Mouse (Mus musculus) forebrain, embryonic 10.5 days (tissue): ENCODE results near the gene Fads6. TPM values are rescaled to one million over a fixed set of nuclear protein-coding genes. Genes with fewer than 3 reads are reported as not detected.

Experiments used
- DNase-seq: peaks from one replicate; pipeline ENCODE4 v3.0.0-alpha.2; 2017; ENCODE audit warnings: low spot score; ENCODE audit errors: extremely low spot score
- H3K27ac ChIP-seq: fragments of 300-500 bp; sonication (generic); 2 replicates; pipeline ENCODE4 v1.5.1; 2016; ENCODE audit warnings: mild to moderate bottlenecking
- H3K27me3 ChIP-seq: fragments of 300-500 bp; sonication (generic); 2 replicates; pipeline ENCODE4 v1.6.1; 2016; ENCODE audit warnings: mild to moderate bottlenecking; ENCODE audit not compliant: poor library complexity, severe bottlenecking
- H3K36me3 ChIP-seq: fragments of 300-500 bp; sonication (generic); replicated peaks from 2 replicates; pipeline ENCODE4 v1.6.1; 2016; ENCODE audit warnings: mild to moderate bottlenecking, moderate library complexity
- H3K4me1 ChIP-seq: fragments of 300-500 bp; sonication (generic); 2 replicates; pipeline ENCODE4 v1.6.1; 2016
- H3K4me3 ChIP-seq: fragments of 300-500 bp; sonication (generic); 2 replicates; pipeline ENCODE4 v1.5.1; 2016; ENCODE audit warnings: mild to moderate bottlenecking, moderate library complexity
- H3K9me3 ChIP-seq: fragments of 300-500 bp; sonication (generic); 2 replicates; pipeline ENCODE4 v1.6.1; 2016; ENCODE audit warnings: mild to moderate bottlenecking, moderate library complexity
- WGBS: fragments of 180-500 bp; shearing (Covaris S2); methylation state at CpG from one replicate; pipeline ENCODE4 v1.1.7; 2016; 5-methylcytosine and 5-hydroxymethylcytosine counted together
- polyA plus RNA-seq: library from polyadenylated mRNA; unstranded; fragments of >200 nt; fragmentation: Nextera tagmentation; extraction: Ambion mirVana; gene quantifications from 2 replicates; pipeline ENCODE4 v1.2.1, GENCODE M21; 2016

The Fads6 gene
- polyA plus RNA-seq, 1 experiment from 2014 or later = 0.45 TPM

GRCm38 (mm10) chr11:115295939-115296338 lies 1.5 kb downstream of the Fads6 start:
- DNase-seq = no peak
- 93% methylated on average over 11 of the region's 11 CpGs for WGBS

GRCm38 (mm10) chr11:115292631-115293375 lies 4.7 kb downstream of the Fads6 start:
- WGBS = 71% methylated on average over 14 of the region's 14 CpGs
- Histone ChIP-seq H3K9me3 (no peaks in the 10 kb centered on the region), H3K36me3 (no peaks in the 10 kb centered on the region), H3K4me1 (peaks cover 16% of the 10 kb centered on the region), H3K4me3 (no peak overlapping the region), H3K27me3 (peaks cover 23% of the 10 kb centered on the region), H3K27ac (no peak overlapping the region)
- DNase-seq = no peak

More at GRCm38 (mm10) chr11:115295939-115296338, 1.5 kb downstream of the Fads6 start:
- Histone ChIP-seq H3K9me3 (no peaks in the 10 kb centered on the region), H3K27ac (no peak overlapping the region), H3K27me3 (peaks cover 43% of the 10 kb centered on the region), H3K36me3 (no peaks in the 10 kb centered on the region), H3K4me3 (no peak overlapping the region), H3K4me1 (peaks cover 19% of the 10 kb centered on the region)

GRCm38 (mm10) chr11:115291503-115291902 lies 6.0 kb downstream of the Fads6 start:
- H3K4me1 ChIP-seq = peaks cover 6% of the 10 kb centered on the region
- H3K9me3 ChIP-seq = no peaks in the 10 kb centered on the region
- 81% methylated on average over 10 of the region's 10 CpGs for WGBS
- H3K27ac ChIP-seq = no peak overlapping the region
- H3K27me3 ChIP-seq = peaks cover 10% of the 10 kb centered on the region
- no peak overlapping the region for H3K4me3 ChIP-seq
- DNase-seq = no peak
- no peaks in the 10 kb centered on the region for H3K36me3 ChIP-seq

- Histone ChIP-seq H3K4me1 (peaks cover 6% of the 10 kb centered on the region), H3K4me3 (no peak overlapping the region), H3K36me3 (no peaks in the 10 kb centered on the region), H3K9me3 (no peaks in the 10 kb centered on the region), H3K27ac (no peak overlapping the region), H3K27me3 (peaks cover 4% of the 10 kb centered on the region)
- WGBS = 97% methylated on average over 6 of the region's 6 CpGs
- DNase-seq = no peak
These were observed 6.5 kb downstream of the Fads6 start for GRCm38 (mm10) chr11:115290919-115291318.

- peaks cover 6% of the 10 kb centered on the region for H3K4me1 ChIP-seq
- no peak for DNase-seq
- no peak overlapping the region for H3K4me3 ChIP-seq
- H3K36me3 ChIP-seq = no peaks in the 10 kb centered on the region
- H3K27ac ChIP-seq = no peak overlapping the region
- 86% methylated on average over 1 of the region's 1 CpGs for WGBS
- H3K27me3 ChIP-seq = no peaks in the 10 kb centered on the region
- no peaks in the 10 kb centered on the region for H3K9me3 ChIP-seq
These were observed 7.1 kb downstream of the Fads6 start for GRCm38 (mm10) chr11:115290314-115290713.

GRCm38 (mm10) chr11:115289885-115290284 lies 7.6 kb downstream of the Fads6 start:
- Histone ChIP-seq H3K36me3 (no peaks in the 10 kb centered on the region), H3K27ac (no peak overlapping the region), H3K4me3 (no peak overlapping the region), H3K4me1 (peaks cover 6% of the 10 kb centered on the region), H3K27me3 (no peaks in the 10 kb centered on the region), H3K9me3 (no peaks in the 10 kb centered on the region)
- 84% methylated on average over 8 of the region's 8 CpGs for WGBS
- no peak for DNase-seq

- Histone ChIP-seq H3K36me3 (no peaks in the 10 kb centered on the region), H3K4me1 (peaks cover 5% of the 10 kb centered on the region), H3K9me3 (no peaks in the 10 kb centered on the region), H3K4me3 (no peak overlapping the region), H3K27ac (no peak overlapping the region), H3K27me3 (no peaks in the 10 kb centered on the region)
- 92% methylated on average over 2 of the region's 2 CpGs for WGBS
- DNase-seq = no peak
These were observed 9.2 kb downstream of the Fads6 start for GRCm38 (mm10) chr11:115288305-115288704.

GRCm38 (mm10) chr11:115287386-115287785 lies 10.1 kb downstream of the Fads6 start:
- Histone ChIP-seq H3K4me3 (no peak overlapping the region), H3K9me3 (no peaks in the 10 kb centered on the region), H3K36me3 (no peaks in the 10 kb centered on the region), H3K27ac (no peak overlapping the region), H3K4me1 (peaks cover 3% of the 10 kb centered on the region), H3K27me3 (no peaks in the 10 kb centered on the region)
- 89% methylated on average over 5 of the region's 5 CpGs for WGBS
- DNase-seq = no peak

- H3K9me3 ChIP-seq = no peaks in the 10 kb centered on the region
- H3K4me1 ChIP-seq = peaks cover 3% of the 10 kb centered on the region; the same call in 1 of the 2 replicates
- no peak for DNase-seq
- H3K27ac ChIP-seq = no peak overlapping the region
- H3K27me3 ChIP-seq = no peaks in the 10 kb centered on the region
- H3K4me3 ChIP-seq = no peak overlapping the region
- H3K36me3 ChIP-seq = no peaks in the 10 kb centered on the region
- WGBS = 83% methylated on average over 19 of the region's 19 CpGs
These were observed 11.1 kb downstream of the Fads6 start for GRCm38 (mm10) chr11:115286201-115286993.

GRCm38 (mm10) chr11:115285282-115285681 lies 12.2 kb downstream of the Fads6 start:
- WGBS = 79% methylated on average over 4 of the region's 4 CpGs
- Histone ChIP-seq H3K27ac (no peak overlapping the region), H3K36me3 (no peaks in the 10 kb centered on the region), H3K27me3 (no peaks in the 10 kb centered on the region), H3K4me3 (no peak overlapping the region), H3K4me1 (peaks cover 3% of the 10 kb centered on the region; the same call in 1 of the 2 replicates), H3K9me3 (no peaks in the 10 kb centered on the region)
- DNase-seq = no peak

GRCm38 (mm10) chr11:115283891-115284620 lies 13.4 kb downstream of the Fads6 start:
- no peaks in the 10 kb centered on the region for H3K27me3 ChIP-seq
- H3K4me3 ChIP-seq = no peak overlapping the region
- H3K4me1 ChIP-seq = peaks cover 3% of the 10 kb centered on the region; the same call in 1 of the 2 replicates
- no peak for DNase-seq
- 88% methylated on average over 12 of the region's 12 CpGs for WGBS
- no peaks in the 10 kb centered on the region for H3K9me3 ChIP-seq
- H3K27ac ChIP-seq = no peak overlapping the region
- no peaks in the 10 kb centered on the region for H3K36me3 ChIP-seq

- H3K27me3 ChIP-seq = no peaks in the 10 kb centered on the region
- 81% methylated on average over 9 of the region's 9 CpGs for WGBS
- peaks cover 3% of the 10 kb centered on the region; the same call in 1 of the 2 replicates for H3K4me1 ChIP-seq
- no peak overlapping the region for H3K27ac ChIP-seq
- no peaks in the 10 kb centered on the region for H3K9me3 ChIP-seq
- no peaks in the 10 kb centered on the region for H3K36me3 ChIP-seq
- no peak overlapping the region for H3K4me3 ChIP-seq
- no peak for DNase-seq
These were observed 14.0 kb downstream of the Fads6 start for GRCm38 (mm10) chr11:115283486-115283765.
